Mouse (Mus musculus) CH12.LX (cell line): ENCODE measurements around the gene Kif26b. TPM values are rescaled to one million over a fixed set of nuclear protein-coding genes. Genes with fewer than 3 reads are reported as not detected.

ENCODE experiments used
- DNase-seq: peaks from one replicate; pipeline ENCODE4 v3.0.0-alpha.2; 2013; ENCODE audit errors: extremely low read depth
- H3K27ac ChIP-seq: 2 replicates; pipeline ENCODE4 v1.5.1; 2012; ENCODE audit warnings: low read depth, mild to moderate bottlenecking, control low read depth, moderate library complexity; ENCODE audit not compliant: insufficient read depth
- H3K27me3 ChIP-seq: replicated peaks from 2 replicates; pipeline ENCODE3; 2012; ENCODE audit warnings: inconsistent platforms
- H3K36me3 ChIP-seq, 2 experiments: replicated peaks in 1 of 2; 2 replicates each; pipeline versions ENCODE3 to v1.6.1; 2012; ENCODE audit warnings: inconsistent platforms in 1 of 2, low read length in 1 of 2, mild to moderate bottlenecking in 1 of 2, mixed read lengths in 1 of 2, moderate library complexity in 1 of 2; ENCODE audit not compliant: control insufficient read depth in 1 of 2, insufficient read depth in 1 of 2
- H3K4me1 ChIP-seq, 2 experiments: 2 replicates each; pipeline ENCODE4 v1.6.1; 2012; ENCODE audit warnings: inconsistent platforms in 1 of 2, moderate library complexity in 1 of 2; ENCODE audit not compliant: insufficient read depth in 2 of 2, control insufficient read depth in 1 of 2
- H3K4me2 ChIP-seq: 2 replicates; pipeline ENCODE4 v1.6.1; 2012; ENCODE audit warnings: low read depth, mild to moderate bottlenecking, control low read depth; ENCODE audit not compliant: poor library complexity, insufficient read depth, severe bottlenecking
- H3K4me3 ChIP-seq, 3 experiments: fragments of 150-350 bp in 1 of 3; sonication (generic) in 1 of 3; replicated peaks in 1 of 3; 2 replicates each; pipeline versions ENCODE3 to v1.5.1; 2011 to 2012; ENCODE audit warnings: low read depth in 2 of 3, low read length in 2 of 3, mild to moderate bottlenecking in 2 of 3, moderate library complexity in 2 of 3, control low read depth in 1 of 3, improper control_type of control experiment in 1 of 3, inconsistent platforms in 1 of 3, mixed read lengths in 1 of 3; ENCODE audit not compliant: poor library complexity in 1 of 3
- H3K79me2 ChIP-seq: replicated peaks from 2 replicates; pipeline ENCODE4 v1.6.1; 2012; ENCODE audit warnings: mild to moderate bottlenecking, moderate library complexity; ENCODE audit not compliant: control insufficient read depth, poor library complexity, insufficient read depth, severe bottlenecking; ENCODE audit errors: extremely low read depth
- H3K9ac ChIP-seq: 2 replicates; pipeline ENCODE4 v1.6.1; 2012; ENCODE audit warnings: low read depth, mild to moderate bottlenecking, control low read depth, moderate library complexity; ENCODE audit not compliant: insufficient read depth
- H3K9me3 ChIP-seq: replicated peaks from 2 replicates; pipeline ENCODE3; 2012; ENCODE audit warnings: low read length, inconsistent platforms, mixed read lengths
- BHLHE40 ChIP-seq: IDR thresholded peaks from 2 replicates; pipeline ENCODE4 v1.6.1; 2011; ENCODE audit warnings: mild to moderate bottlenecking, low read depth, low read length, improper control_type of control experiment
- GABPA ChIP-seq: IDR thresholded peaks from 2 replicates; pipeline ENCODE4 v1.6.1; 2012; ENCODE audit warnings: low read depth, low read length, improper control_type of control experiment, inconsistent platforms; ENCODE audit not compliant: insufficient replicate concordance
- HCFC1 ChIP-seq: IDR thresholded peaks from 2 replicates; pipeline ENCODE4 v1.6.1; 2012; ENCODE audit warnings: low read depth, mild to moderate bottlenecking, inconsistent platforms, low read length, improper control_type of control experiment
- IRF4 ChIP-seq: IDR thresholded peaks from 2 replicates; pipeline ENCODE4 v1.6.1; 2014; ENCODE audit warnings: low read depth, mild to moderate bottlenecking, inconsistent platforms, low read length, improper control_type of control experiment
- JUND ChIP-seq: conservative IDR thresholded peaks from 2 replicates; pipeline ENCODE4 v1.6.1; 2011; ENCODE audit warnings: low read depth, low read length, improper control_type of control experiment
- KAT2A ChIP-seq: IDR thresholded peaks from 2 replicates; pipeline ENCODE4 v1.6.1; 2012; ENCODE audit warnings: low read length, improper control_type of control experiment, inconsistent platforms; ENCODE audit not compliant: insufficient replicate concordance
- MAFK ChIP-seq: IDR thresholded peaks from 2 replicates; pipeline ENCODE4 v1.6.1; 2011; ENCODE audit warnings: low read length, improper control_type of control experiment; ENCODE audit not compliant: insufficient replicate concordance
- MAX ChIP-seq: IDR thresholded peaks from 2 replicates; pipeline ENCODE4 v1.6.1; 2011; ENCODE audit warnings: low read length, improper control_type of control experiment
- NRF1 ChIP-seq: IDR thresholded peaks from 2 replicates; pipeline ENCODE4 v1.6.1; 2014; ENCODE audit warnings: low read depth, mild to moderate bottlenecking, inconsistent platforms, low read length, improper control_type of control experiment, moderate library complexity
- POLR2A ChIP-seq: IDR thresholded peaks from 2 replicates; pipeline ENCODE4 v1.6.1; 2011; ENCODE audit warnings: low read depth, mild to moderate bottlenecking, improper control_type of control experiment, low read length
- RCOR1 ChIP-seq: conservative IDR thresholded peaks from 2 replicates; pipeline ENCODE4 v1.6.1; 2012; ENCODE audit warnings: low read depth, mild to moderate bottlenecking, inconsistent platforms, low read length, improper control_type of control experiment
- UBTF ChIP-seq: IDR thresholded peaks from 2 replicates; pipeline ENCODE4 v1.6.1; 2012; ENCODE audit warnings: low read depth, mild to moderate bottlenecking, inconsistent platforms, low read length, improper control_type of control experiment, moderate library complexity
- USF1 ChIP-seq: IDR thresholded peaks from 2 replicates; pipeline ENCODE4 v1.6.1; 2014; ENCODE audit warnings: low read depth, mild to moderate bottlenecking, inconsistent platforms, low read length, improper control_type of control experiment
- USF2 ChIP-seq: conservative IDR thresholded peaks from 2 replicates; pipeline ENCODE4 v1.6.1; 2011; ENCODE audit warnings: low read depth, low read length, improper control_type of control experiment
- ZMIZ1 ChIP-seq: IDR thresholded peaks from 2 replicates; pipeline ENCODE4 v1.6.1; 2012; ENCODE audit warnings: low read depth, mild to moderate bottlenecking, inconsistent platforms, low read length, improper control_type of control experiment
- ZNF384 ChIP-seq: IDR thresholded peaks from 2 replicates; pipeline ENCODE4 v1.6.1; 2012; ENCODE audit warnings: low read depth, low read length, improper control_type of control experiment, inconsistent platforms
- dilution Hi-C: fragments of 300-500 bp; cut with MboI; formaldehyde crosslinking; loops from 2 replicates; pipeline ENCODE4 v1.14.3; 2020; ENCODE audit warnings: low sequenced_read_pairs; ENCODE audit not compliant: extremely low pct_unique_long_range_greater_than_20kb, extremely low pct_ligation_motif_present
- in situ Hi-C: fragments of 300-500 bp; cut with MboI; formaldehyde crosslinking; loops from 3 replicates; pipeline ENCODE4 v1.14.3; 2019; ENCODE audit warnings: low sequenced_read_pairs, low pct_ligation_motif_present, low pct_unique_long_range_greater_than_20kb, mixed read lengths
- polyA plus RNA-seq: library from polyadenylated mRNA; unstranded; fragments of >175 nt; gene quantifications from 2 replicates; pipeline ENCODE4 v1.2.1, GENCODE M21; 2012; ENCODE audit warnings: low read depth; ENCODE audit not compliant: insufficient read length
- total RNA-seq, 2 experiments: library from RNA; depleted of rRNA; stranded (reverse); fragments of 300-350 nt in 1 of 2; fragments of >200 nt in 1 of 2; gene quantifications; 2 replicates each; pipeline ENCODE4 v1.2.3; 2012 to 2014

The Kif26b gene
- total and polyA plus RNA-seq, 3 experiments, result 0.09 TPM; not detected in 2

DNA sequence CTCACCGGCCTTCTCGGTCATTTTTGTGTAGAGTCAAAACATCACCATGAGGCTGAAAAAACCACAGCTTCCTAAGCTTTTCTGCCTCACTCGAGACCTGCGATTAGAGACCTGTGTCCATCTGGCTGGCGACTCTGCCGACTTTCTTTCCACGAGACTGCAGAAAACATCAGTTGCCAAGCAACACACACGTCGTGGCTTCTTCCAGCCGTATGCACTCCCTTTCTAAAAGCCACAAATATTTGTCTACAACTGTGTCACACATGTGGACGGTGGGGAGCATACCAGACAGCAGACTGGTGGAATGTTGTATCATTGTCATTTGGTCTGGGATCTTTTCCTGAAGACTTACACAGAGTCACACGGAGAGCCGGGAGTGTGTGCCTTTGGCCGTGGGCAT is 382.0 kb downstream of the Kif26b start:
- Histone ChIP-seq H3K4me1 (peaks cover 2 to 15% of the 10 kb centered on the region in 2 experiments; a peak in 3 of 4 replicates), H3K4me2 (no peak overlapping the region), H3K4me3 (no peak overlapping the region), H3K79me2 (no peaks in the 10 kb centered on the region), H3K36me3 (no peaks in the 10 kb centered on the region), H3K27me3 (peaks cover 5% of the 10 kb centered on the region), H3K27ac (no peak overlapping the region), H3K9me3 (no peaks in the 10 kb centered on the region), H3K9ac (no peak overlapping the region)
- dilution Hi-C loops (no loop called here), in situ Hi-C loops (no loop called here)
- DNase-seq, result no peak
- TF ChIP-seq UBTF (no peak), GABPA (no peak), BHLHE40 (no peak), USF2 (no peak), IRF4 (no peak)

DNA sequence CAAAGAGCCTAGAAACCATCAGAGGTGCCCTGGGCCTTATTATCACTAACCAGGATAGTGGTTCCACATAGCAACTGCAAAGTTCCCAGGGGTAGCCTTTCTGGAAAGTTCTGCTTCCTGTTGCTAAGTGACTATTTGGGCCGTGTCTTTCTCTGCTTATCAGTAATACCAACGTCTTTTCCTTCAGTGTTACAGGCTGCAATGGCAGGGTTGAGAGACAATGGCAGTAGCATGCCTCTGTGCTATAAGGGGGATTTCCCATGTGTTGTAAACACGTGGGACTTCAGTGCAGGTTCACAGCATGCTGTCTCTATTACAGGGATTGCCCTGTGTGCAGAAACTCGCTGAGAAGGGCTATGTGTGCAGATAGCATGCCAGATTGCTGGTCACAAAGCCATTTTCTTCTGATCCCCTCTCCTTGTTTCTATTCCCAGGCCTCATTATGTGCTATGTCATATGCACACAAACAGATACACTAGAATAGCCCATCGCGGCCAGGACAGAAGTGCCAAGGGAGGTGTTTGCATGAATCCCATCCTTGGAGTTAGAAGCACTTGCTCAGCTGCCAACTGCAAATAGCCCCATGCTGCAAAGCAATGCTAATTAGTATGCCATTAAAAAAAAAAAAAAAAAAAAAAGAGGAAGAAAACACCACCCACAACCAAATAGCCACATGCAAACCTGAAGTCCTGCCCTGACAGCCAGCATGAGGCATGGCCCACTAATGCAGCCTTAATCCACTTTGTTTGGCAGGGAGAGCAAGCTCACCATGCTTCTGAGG is 384.2 kb downstream of the Kif26b start:
- Histone ChIP-seq H3K4me2 (no peak overlapping the region), H3K36me3 (no peaks in the 10 kb centered on the region), H3K4me3 (no peak overlapping the region), H3K79me2 (no peaks in the 10 kb centered on the region), H3K27ac (no peak overlapping the region), H3K9me3 (no peaks in the 10 kb centered on the region), H3K4me1 (peaks cover 2 to 15% of the 10 kb centered on the region in 2 experiments; a peak in 3 of 4 replicates), H3K9ac (no peak overlapping the region), H3K27me3 (peaks cover 6% of the 10 kb centered on the region)
- dilution Hi-C loops, result no loop called here
- peak; percentile 34 for DNase-seq
- in situ Hi-C loops, result no loop called here
- no peak for TF ChIP-seq UBTF
- peak; percentile 44; the same call in 1 of the 2 replicates for TF ChIP-seq MAX
- peak; percentile 39 for TF ChIP-seq BHLHE40
- TF ChIP-seq IRF4, result no peak
- TF ChIP-seq JUND, result no peak
- peak; percentile 67 for TF ChIP-seq ZNF384
- no peak for TF ChIP-seq RCOR1
- no peak for TF ChIP-seq ZMIZ1
- TF ChIP-seq MAFK, result no peak

DNA sequence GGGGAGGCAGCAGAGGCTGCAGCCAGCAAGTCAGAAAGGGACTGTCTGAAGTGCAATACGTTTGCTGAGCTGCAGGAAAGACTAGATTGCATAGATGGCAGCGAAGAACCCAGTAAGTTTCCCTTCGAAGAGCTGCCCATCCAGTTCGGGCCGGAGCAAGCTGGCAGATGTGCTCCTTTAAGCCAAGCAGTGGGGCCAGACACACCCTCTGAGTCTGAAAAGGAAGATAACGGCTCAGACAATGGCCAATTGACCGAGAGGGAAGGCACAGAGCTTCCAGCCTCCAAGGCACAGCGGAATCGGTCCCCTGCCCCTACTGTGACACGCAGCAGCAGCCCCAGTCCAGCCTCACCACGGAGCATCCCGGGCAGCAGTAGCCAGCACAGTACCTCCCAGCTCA is 386.1 kb downstream of the Kif26b start:
- in situ Hi-C loops (no loop called here), dilution Hi-C loops (no loop called here)
- no peak overlapping the region for H3K4me2 ChIP-seq
- H3K9ac ChIP-seq, result no peak overlapping the region
- H3K36me3 ChIP-seq, result no peaks in the 10 kb centered on the region
- H3K27me3 ChIP-seq, result peaks cover 6% of the 10 kb centered on the region
- no peak for DNase-seq
- no peak overlapping the region for H3K27ac ChIP-seq
- H3K4me3 ChIP-seq, result no peak overlapping the region
- H3K9me3 ChIP-seq, result no peaks in the 10 kb centered on the region
- no peaks in the 10 kb centered on the region for H3K79me2 ChIP-seq
- TF ChIP-seq POLR2A (no peak), USF2 (no peak), USF1 (no peak), HCFC1 (no peak), JUND (no peak), KAT2A (no peak), GABPA (no peak), NRF1 (no peak)
- peaks cover 2 to 15% of the 10 kb centered on the region in 2 experiments; a peak in 3 of 4 replicates for H3K4me1 ChIP-seq
